Mouse (Mus musculus): Measurements from ENCODE around the gene Smarcd3. TPM values are rescaled to one million over a fixed set of nuclear protein-coding genes. Genes with fewer than 3 reads are reported as not detected.

The Smarcd3 gene
- polyA plus RNA-seq, 1 experiment from 2014 or later: 24.8 TPM

DNA sequence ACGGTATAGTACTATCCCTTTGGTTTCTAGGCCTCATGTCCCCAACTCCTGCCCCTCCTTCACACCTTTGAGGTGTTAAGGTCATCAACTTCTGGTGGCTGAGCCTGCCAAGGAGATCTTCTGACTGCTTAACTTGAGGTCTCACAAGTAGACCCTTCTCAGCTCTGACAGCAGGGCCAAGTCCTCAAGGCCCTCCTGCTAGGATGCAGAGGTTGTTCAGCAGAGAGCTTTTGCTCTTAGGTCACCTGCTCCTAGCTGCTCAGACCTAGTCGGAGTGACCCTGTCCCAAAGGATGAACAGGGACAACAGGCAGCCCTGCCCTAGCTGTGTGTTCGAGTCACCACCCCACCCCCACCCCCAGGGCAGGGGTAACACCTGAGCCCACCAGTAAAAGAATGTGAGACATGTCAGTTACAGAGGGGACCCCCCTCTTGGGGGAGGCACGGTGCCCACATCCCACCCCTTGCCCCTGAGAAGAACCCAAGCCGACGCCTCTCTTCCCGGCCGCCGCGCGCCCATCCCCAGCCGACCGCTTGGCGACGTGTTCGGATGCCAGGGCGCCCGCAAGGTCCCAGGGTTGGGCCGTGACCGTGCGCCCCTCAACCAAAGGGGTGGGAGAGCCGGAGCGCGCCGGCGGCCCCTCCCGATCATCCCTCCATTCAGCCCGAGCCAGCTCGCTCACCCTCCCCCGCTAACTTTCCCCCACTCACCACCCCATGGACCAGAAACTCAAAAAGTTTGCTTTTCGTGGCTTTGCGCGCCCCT, 23.0 kb downstream of the Smarcd3 start:
- Histone ChIP-seq H3K27ac (replicated peaks) (peak overlapping the region; percentile 97), H3K27me3 (replicated peaks; ENCODE audit: low read depth, poor library complexity, severe bottlenecking) (peaks cover 57% of the 10 kb centered on the region), H3K4me1 (peaks cover 93% of the 10 kb centered on the region), H3K36me3 (replicated peaks) (no peaks in the 10 kb centered on the region), H3K4me3 (peak overlapping the region; percentile 75), H3K9me3 (no peaks in the 10 kb centered on the region)
- peak; percentile 64 for DNase-seq (ENCODE audit: low spot score)
- 1% methylated on average over 33 of the region's 33 CpGs for WGBS

DNA sequence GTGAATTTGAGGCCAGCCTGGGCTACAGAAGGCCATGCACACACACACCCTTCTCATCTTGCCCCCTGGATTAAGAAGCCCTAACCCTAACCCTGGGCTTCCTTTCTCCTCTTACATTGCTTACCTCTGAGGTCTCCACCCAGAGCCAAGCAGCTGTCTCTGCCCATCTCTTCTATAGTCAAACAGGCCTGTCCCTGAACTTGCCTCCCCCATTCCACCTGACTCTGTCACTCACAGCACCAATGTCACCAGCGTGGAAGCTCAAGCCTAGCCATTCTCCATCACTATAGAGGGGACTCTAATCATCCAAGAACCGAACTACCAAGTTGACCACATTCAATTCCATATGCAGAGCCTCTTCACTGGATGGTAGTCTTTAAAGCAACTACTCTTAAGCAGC, 24.0 kb downstream of the Smarcd3 start:
- DNase-seq (ENCODE audit: low spot score): no peak
- peaks cover 7% of the 10 kb centered on the region; the same call in 1 of the 2 replicates for H3K36me3 ChIP-seq (replicated peaks)
- no peak overlapping the region for H3K27ac ChIP-seq (replicated peaks)
- H3K27me3 ChIP-seq (replicated peaks; ENCODE audit: low read depth, poor library complexity, severe bottlenecking): peaks cover 62% of the 10 kb centered on the region
- peak overlapping the region; percentile 75; the same call in 1 of the 2 replicates for H3K4me3 ChIP-seq
- no peaks in the 10 kb centered on the region for H3K9me3 ChIP-seq
- 53% methylated on average over 2 of the region's 2 CpGs for WGBS
- peaks cover 93% of the 10 kb centered on the region for H3K4me1 ChIP-seq

DNA sequence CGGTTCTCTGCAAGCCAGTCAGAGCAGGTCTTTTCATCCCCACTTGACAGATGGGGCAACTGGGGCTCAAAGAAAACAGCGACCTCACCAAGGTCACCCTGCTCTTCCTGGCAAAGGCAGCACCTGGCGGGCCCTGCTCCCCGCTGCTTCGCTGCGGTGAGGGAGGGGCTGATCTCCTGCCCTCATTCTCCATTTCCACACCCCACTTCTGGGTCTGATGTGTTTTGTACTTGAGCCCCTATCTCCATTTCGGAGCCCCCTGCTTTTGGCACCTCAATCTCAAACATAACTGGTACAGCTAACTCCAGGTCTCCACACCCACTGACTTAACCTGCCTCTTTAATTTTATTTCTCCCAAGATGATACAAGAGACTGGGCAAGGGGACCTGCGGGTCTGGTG, 25.1 kb downstream of the Smarcd3 start:
- Histone ChIP-seq H3K4me1 (peaks cover 82% of the 10 kb centered on the region), H3K27me3 (replicated peaks; ENCODE audit: low read depth, poor library complexity, severe bottlenecking) (peaks cover 71% of the 10 kb centered on the region), H3K4me3 (peak overlapping the region; percentile 67), H3K27ac (replicated peaks) (peak overlapping the region; percentile 74; the same call in 1 of the 2 replicates), H3K36me3 (replicated peaks) (peaks cover 18% of the 10 kb centered on the region), H3K9me3 (no peaks in the 10 kb centered on the region)
- no peak for DNase-seq (ENCODE audit: low spot score)
- 13% methylated on average over 8 of the region's 8 CpGs for WGBS

DNA sequence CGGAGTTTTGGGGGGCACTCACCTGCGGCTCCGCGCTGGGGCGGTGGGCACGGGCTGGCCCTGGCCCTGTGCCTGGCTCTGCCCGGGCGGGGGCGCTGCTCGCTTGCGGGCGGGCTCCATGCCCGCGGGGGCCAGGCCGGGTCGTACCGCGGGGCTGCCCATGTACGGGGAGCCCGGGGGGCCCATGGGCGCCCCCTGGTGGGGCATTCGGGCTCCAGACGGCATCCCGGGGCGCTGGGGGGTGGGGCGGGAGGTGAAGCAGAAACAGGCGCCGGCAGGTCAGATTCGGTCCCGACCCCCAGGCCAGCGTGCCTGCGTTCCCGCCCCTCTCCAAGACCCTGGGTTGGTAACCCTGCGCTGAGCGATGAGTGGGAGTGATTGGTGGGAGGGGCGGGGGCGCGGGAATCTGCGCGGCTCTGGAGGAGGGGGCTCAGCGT, 25.6 kb downstream of the Smarcd3 start:
- peaks cover 75% of the 10 kb centered on the region for H3K27me3 ChIP-seq (replicated peaks; ENCODE audit: low read depth, poor library complexity, severe bottlenecking)
- under 1% methylated on average over 41 of the region's 41 CpGs for WGBS
- peak; percentile 88 for DNase-seq (ENCODE audit: low spot score)
- peak overlapping the region; percentile 67 for H3K4me3 ChIP-seq
- peaks cover 23% of the 10 kb centered on the region for H3K36me3 ChIP-seq (replicated peaks)
- H3K4me1 ChIP-seq: peaks cover 77% of the 10 kb centered on the region
- peak overlapping the region; percentile 74 for H3K27ac ChIP-seq (replicated peaks)
- no peaks in the 10 kb centered on the region for H3K9me3 ChIP-seq

DNA sequence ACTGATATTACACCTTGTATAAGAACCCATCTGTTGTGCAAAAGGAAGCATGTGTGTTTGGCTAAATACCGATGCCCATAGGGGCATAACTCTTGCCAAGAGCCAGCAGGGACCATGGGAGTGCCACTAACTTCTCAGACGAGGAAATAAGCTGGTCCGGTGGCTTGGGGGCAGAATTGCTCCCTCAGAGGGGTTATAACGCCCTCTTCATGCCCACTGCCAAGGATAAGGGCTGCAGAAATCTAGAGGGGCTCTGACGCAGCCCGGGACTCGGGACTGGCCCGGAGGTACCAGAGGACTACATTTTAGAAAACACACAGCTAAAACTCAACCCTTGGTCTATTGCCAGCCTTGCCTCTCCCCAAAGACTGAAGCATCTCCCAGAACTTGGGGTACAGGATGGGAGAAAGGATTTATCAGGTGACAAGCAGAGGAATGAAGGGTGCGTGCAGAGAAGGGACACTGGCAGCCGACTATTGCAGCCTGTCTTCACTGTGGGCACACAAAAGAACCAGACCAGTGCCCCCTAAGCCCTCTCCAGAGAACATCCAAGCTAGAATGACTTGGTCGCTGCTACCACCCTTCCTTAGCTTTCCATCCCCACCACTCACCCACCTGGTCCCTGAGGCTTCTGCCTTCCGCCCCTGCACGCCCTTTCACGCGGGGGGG, 26.2 kb downstream of the Smarcd3 start:
- H3K36me3 ChIP-seq (replicated peaks): peaks cover 29% of the 10 kb centered on the region
- H3K27ac ChIP-seq (replicated peaks): peak overlapping the region; percentile 74
- peaks cover 81% of the 10 kb centered on the region for H3K27me3 ChIP-seq (replicated peaks; ENCODE audit: low read depth, poor library complexity, severe bottlenecking)
- no peaks in the 10 kb centered on the region for H3K9me3 ChIP-seq
- 24% methylated on average over 15 of the region's 15 CpGs for WGBS
- no peak for DNase-seq (ENCODE audit: low spot score)
- H3K4me1 ChIP-seq: peaks cover 76% of the 10 kb centered on the region
- peak overlapping the region; percentile 67 for H3K4me3 ChIP-seq

DNA sequence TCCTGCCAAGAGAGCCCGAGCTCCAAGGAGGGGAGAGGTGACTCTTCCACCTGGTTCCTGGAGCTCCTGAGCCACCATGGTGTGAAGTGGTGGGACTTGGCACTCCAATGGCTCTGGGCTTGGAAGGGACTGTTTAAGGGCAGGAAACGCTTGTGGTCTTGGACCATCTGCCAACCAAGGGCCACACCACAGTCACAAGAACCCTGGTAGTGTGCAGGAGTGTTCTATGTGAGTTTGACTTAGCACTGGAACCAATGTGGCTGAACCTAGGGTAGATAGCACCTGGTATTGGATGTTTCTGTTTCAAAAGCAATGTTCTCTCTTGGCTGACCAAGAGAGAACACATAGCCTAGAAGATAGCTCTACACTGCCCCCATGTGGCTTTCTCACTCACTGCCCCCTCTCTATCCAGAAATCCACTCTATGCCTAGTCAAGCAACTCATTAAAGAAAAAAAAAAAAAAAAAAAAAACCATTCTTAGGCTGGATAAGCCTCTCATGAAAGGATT, 26.9 kb downstream of the Smarcd3 start:
- peaks cover 73% of the 10 kb centered on the region for H3K4me1 ChIP-seq
- H3K36me3 ChIP-seq (replicated peaks): peaks cover 36% of the 10 kb centered on the region
- H3K4me3 ChIP-seq: peak overlapping the region; percentile 27; the same call in 1 of the 2 replicates
- H3K27me3 ChIP-seq (replicated peaks; ENCODE audit: low read depth, poor library complexity, severe bottlenecking): peaks cover 86% of the 10 kb centered on the region
- WGBS: 48% methylated on average over 2 of the region's 2 CpGs
- DNase-seq (ENCODE audit: low spot score): peak; percentile 83
- no peaks in the 10 kb centered on the region for H3K9me3 ChIP-seq
- peak overlapping the region; percentile 66 for H3K27ac ChIP-seq (replicated peaks)

DNA sequence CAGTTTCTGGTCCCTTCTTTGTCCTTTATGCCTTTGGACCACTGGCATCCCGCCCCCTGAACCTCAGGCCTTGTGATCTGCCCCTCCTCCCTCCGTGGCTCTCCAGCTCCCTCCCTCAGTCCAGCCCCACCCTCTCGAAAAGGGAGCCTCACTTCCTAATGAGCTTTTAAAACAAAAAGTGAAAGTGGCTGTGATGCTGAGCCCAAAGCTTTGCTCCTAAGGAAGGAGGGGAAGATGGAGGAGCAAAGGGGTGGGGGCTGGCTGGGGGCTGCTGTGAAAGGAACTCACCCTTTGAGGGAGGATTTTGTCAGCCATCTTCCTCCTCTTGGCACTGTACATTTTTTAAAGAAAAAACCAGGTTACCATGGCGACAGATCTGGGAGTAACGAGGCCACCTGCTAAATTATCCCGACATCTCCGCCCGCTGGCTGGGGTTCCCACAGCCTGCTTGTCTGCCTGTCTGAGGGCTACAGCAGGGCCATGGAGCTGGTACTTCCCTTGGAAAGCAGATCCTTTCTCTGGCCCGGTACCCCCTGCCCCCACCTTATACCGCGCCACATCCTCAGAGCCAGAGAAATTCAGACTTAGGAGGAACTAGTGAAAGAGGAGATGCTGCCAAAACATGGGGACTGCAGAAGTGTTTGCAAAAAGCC, 27.6 kb downstream of the Smarcd3 start:
- DNase-seq (ENCODE audit: low spot score): peak; percentile 32
- peaks cover 91% of the 10 kb centered on the region for H3K27me3 ChIP-seq (replicated peaks; ENCODE audit: low read depth, poor library complexity, severe bottlenecking)
- H3K9me3 ChIP-seq: no peaks in the 10 kb centered on the region
- peak overlapping the region; percentile 66 for H3K27ac ChIP-seq (replicated peaks)
- H3K4me3 ChIP-seq: peak overlapping the region; percentile 27
- peaks cover 42% of the 10 kb centered on the region for H3K36me3 ChIP-seq (replicated peaks)
- peaks cover 72% of the 10 kb centered on the region for H3K4me1 ChIP-seq
- 14% methylated on average over 11 of the region's 11 CpGs for WGBS

DNA sequence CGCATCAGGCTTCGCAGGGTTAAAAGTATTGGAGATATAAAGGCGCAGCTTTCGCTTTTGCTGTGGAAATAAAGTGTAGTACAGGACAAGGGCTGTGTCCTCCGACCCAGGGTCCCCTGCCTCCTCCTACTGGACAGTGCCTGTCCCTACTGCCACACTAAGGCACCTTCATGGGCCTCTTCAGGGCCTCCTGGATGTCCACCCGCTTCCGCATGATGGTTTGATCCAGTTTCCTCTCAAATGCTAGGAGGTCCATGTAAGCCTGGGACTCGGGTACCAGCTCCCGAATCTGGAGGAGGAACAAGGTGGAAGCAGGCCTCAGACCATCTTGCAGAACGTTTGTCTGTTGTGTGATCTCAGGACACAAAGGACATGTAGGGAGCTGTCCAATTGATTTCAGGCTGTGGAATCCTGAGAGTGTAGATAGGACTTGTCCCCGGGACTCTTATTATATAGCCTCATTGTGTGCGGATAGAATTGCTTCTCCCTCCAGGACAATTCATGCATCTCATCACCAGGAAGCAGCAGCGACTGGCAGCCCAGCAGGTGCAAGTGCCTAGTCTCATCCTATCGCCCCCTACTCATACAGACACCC, 28.3 kb downstream of the Smarcd3 start:
- peaks cover 50% of the 10 kb centered on the region for H3K36me3 ChIP-seq (replicated peaks)
- no peak for DNase-seq (ENCODE audit: low spot score)
- no peaks in the 10 kb centered on the region for H3K9me3 ChIP-seq
- H3K4me1 ChIP-seq: peaks cover 72% of the 10 kb centered on the region
- H3K4me3 ChIP-seq: no peak overlapping the region
- peak overlapping the region; percentile 66 for H3K27ac ChIP-seq (replicated peaks)
- peaks cover 89% of the 10 kb centered on the region for H3K27me3 ChIP-seq (replicated peaks; ENCODE audit: low read depth, poor library complexity, severe bottlenecking)
- 61% methylated on average over 14 of the region's 14 CpGs for WGBS

DNA sequence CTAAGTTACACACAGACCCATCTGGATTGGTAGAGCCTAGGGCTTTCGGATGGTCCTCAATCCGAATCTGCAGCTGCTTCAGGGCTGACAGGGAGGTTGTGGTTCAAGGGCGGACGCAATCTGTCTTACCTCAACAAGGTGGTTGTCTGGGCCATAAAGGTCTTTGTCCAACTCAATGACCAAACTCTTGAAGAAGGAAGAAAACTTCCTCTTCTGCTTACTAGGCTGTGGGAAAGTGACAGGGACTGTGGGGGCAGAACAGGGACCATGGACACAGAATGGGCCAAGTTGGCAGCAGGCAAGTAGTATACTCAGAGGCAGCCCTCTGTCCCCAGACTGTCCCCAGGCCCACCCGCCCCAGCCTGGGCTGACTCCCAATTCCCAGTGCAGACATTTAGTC, 28.9 kb downstream of the Smarcd3 start:
- peaks cover 69% of the 10 kb centered on the region for H3K4me1 ChIP-seq
- WGBS: 88% methylated on average over 5 of the region's 5 CpGs
- peaks cover 82% of the 10 kb centered on the region for H3K27me3 ChIP-seq (replicated peaks; ENCODE audit: low read depth, poor library complexity, severe bottlenecking)
- H3K36me3 ChIP-seq (replicated peaks): peaks cover 54% of the 10 kb centered on the region
- no peak overlapping the region; the same call in 1 of the 2 replicates for H3K27ac ChIP-seq (replicated peaks)
- no peaks in the 10 kb centered on the region for H3K9me3 ChIP-seq
- no peak overlapping the region for H3K4me3 ChIP-seq
- DNase-seq (ENCODE audit: low spot score): no peak

DNA sequence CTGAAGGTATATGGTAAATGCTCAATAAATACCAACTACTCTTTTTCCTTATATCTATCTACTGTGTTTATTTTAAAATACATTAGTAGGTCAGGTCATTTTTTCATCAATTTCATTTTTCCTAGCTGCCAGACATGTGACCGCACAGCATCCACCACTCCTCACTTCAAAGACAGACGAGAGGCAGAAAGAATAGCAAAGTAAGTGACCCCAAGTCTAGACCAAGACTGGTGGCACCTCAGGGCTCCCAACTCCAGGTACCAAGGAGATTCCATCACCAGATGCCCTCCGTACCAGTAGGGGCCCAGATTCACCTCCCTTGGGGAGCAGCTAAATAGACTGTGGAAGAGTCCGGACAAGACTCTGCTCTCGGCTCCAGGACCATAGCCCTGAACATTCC, 29.9 kb downstream of the Smarcd3 start:
- peaks cover 63% of the 10 kb centered on the region for H3K36me3 ChIP-seq (replicated peaks)
- WGBS: 89% methylated on average over 5 of the region's 5 CpGs
- H3K4me1 ChIP-seq: peaks cover 63% of the 10 kb centered on the region
- no peak overlapping the region for H3K4me3 ChIP-seq
- no peaks in the 10 kb centered on the region for H3K9me3 ChIP-seq
- peaks cover 73% of the 10 kb centered on the region for H3K27me3 ChIP-seq (replicated peaks; ENCODE audit: low read depth, poor library complexity, severe bottlenecking)
- DNase-seq (ENCODE audit: low spot score): no peak
- no peak overlapping the region for H3K27ac ChIP-seq (replicated peaks)

DNA sequence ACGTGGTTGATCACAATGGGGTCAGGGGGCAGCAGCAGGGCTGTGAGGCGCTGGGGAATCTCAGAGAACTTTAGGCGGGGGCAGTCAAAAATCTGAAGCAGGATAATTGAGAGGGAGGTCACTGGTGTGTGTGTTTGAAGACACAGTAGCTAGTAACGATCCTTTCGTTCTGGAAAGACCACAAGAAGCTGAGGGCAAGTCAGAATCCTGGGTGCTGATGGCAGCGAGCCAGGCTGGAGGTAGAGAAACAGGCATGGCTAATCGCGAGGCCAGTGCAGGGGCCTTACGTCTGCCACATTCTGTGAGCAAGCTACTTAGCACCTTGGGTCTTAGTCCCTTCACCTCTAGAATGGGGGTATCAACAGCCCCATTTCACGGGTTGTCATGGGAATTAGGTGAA, 30.3 kb downstream of the Smarcd3 start:
- DNase-seq (ENCODE audit: low spot score): no peak
- WGBS: 74% methylated on average over 10 of the region's 10 CpGs
- peaks cover 67% of the 10 kb centered on the region for H3K36me3 ChIP-seq (replicated peaks)
- H3K4me1 ChIP-seq: peaks cover 59% of the 10 kb centered on the region
- no peak overlapping the region for H3K27ac ChIP-seq (replicated peaks)
- no peaks in the 10 kb centered on the region for H3K9me3 ChIP-seq
- no peak overlapping the region for H3K4me3 ChIP-seq
- H3K27me3 ChIP-seq (replicated peaks; ENCODE audit: low read depth, poor library complexity, severe bottlenecking): peaks cover 69% of the 10 kb centered on the region

DNA sequence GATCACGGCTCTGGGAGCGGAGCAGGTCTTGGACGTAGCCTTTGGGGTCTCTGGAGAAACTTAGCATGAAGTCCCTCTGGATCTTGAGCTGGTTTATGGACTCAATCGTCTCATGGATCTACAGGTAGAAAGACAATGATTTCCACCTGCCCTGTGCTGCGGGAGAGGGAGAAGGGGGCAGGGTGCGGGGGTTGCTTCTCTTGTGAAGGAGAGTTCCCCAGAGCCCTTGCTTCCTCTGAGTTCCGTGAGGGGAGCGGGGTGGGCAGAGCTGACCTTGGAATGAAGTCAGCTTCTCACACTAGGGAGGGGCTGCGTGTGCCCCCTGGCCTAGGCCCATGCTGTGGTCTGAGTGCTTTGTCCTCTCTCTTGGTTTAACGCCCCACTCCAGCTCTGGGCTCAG, 31.0 kb downstream of the Smarcd3 start:
- Histone ChIP-seq H3K9me3 (no peaks in the 10 kb centered on the region), H3K27me3 (replicated peaks; ENCODE audit: low read depth, poor library complexity, severe bottlenecking) (peaks cover 62% of the 10 kb centered on the region), H3K27ac (replicated peaks) (no peak overlapping the region), H3K4me3 (no peak overlapping the region), H3K4me1 (peaks cover 55% of the 10 kb centered on the region), H3K36me3 (replicated peaks) (peaks cover 74% of the 10 kb centered on the region)
- 77% methylated on average over 10 of the region's 10 CpGs for WGBS
- DNase-seq (ENCODE audit: low spot score): no peak

Measured in embryonic facial prominence, embryonic 10.5 days (tissue).